Mouse (Mus musculus) retina, postnatal 1 day (tissue): ENCODE data around the gene Gm21985.

Source experiments
- DNase-seq: peaks from one replicate; pipeline ENCODE4 v3.0.0-alpha.2; 2012

Gene Gm21985

DNA sequence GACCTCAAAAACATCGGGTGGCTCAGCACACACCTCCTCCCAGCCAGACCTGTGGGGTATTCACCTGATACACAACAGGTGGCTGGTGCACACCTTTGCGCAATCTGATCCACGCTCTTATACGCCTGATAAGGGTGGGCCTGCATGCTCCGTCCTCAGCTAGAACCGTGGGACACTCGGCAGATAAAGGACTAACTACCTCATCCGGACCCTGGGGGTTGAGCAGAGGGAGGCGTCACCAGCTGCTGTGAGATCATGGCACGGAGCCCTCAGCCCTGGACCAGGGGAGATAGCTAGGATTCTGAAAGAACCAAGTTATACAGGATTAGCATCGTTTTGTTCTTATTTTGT lies at the start of gene Gm21985:
TSS of gene Gm21985 (plus strand) at position 73 of the 351 bp plus-strand sequence.
- DNase-seq: peak; percentile 71

DNA sequence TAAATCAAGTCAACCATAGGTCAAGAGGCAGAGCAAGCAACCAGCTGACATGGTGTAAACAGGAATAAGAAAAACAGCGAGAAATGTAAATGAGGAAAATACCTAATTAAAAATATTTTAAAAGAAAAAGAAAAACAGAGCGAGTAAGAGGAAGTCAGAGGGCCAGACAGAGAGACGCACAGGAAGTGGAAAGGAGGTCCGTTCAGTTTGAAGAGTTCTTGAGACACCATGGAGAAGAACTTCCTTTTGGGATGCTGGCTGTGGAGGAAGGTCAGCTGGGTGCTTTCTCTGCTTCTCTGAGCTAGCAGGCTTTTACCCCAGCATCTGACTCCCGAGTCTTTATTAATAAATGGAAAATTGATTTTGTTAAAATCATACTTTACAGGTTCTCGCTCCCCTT lies 48.5 kb upstream of the Gm21985 start:
- no peak for DNase-seq

DNA sequence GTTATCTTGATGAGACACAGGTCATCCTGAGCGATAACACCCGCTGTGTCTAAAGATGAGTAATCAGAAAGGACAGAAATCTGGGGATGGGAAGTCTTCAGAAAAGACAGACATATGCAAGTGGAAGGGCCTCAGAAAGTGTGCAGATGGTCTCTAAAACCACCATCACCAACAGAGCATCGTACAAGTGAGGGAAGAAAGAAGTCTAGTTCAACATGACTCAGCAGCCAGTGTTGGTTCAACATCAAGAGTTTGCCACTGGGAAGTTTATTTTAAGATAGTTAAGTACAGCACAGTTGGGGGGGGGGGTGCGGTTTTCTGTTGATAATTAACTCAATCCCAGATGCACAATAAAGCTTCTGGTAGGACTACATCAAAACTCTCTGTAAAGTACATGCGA lies 45.2 kb upstream of the Gm21985 start:
- DNase-seq: no peak

DNA sequence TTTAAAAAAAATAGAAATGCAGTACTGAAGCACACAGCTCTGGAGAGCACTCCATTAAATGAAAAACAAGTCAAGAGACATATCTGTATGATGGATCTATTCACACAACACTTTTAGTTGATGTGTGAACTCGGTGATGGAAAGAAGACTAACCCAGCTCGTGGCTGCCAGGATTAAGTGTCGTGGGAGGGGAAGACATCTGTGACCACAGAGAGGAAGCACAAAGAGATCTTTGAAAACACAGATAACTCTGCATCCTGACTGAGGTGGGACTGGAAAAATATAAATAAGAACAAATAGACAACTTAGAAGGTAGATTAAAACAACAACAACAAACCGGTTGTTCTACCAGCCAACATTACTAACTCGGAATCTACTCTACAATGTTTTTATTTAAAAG lies 43.5 kb upstream of the Gm21985 start:
- DNase-seq: no peak

DNA sequence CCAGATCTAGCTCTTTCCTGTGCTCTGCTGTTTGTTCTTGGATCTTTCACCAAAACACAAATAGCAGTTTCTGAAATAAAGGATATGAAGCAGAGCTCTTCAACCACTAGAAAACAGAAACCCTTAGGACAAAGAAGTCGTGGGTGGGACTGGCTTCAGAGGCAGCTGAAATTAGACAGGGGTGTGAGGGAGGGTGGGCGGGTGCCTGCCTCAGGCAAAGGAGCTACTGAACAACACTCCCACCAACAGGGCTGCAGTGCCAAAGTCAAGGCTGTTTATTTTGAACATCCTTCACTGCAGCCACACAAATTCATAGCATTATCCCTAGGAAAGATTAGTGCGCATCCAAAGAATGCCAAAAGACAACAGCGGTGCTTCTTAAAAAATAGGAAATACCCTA lies 41.8 kb upstream of the Gm21985 start:
- DNase-seq: no peak

DNA sequence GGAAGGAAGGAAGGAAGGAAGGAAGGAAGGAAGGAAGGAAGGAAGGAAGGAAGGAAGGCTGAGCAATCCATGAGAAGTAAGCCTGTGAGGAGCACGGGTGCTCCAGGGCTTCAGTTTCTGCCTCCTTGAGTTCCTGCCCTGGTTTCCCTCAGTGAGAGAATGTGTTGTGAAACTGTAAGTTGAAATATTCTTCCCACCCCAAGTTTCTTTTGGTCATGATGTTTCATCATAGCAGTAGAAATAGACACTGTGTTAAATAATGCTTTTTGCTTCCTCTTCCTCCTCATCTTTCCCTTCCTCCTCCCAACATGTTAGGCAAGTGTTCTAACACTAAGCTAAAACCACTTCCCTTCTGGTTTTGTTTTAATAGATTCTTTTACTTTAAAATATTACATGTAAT lies 33.5 kb upstream of the Gm21985 start:
- no peak for DNase-seq

DNA sequence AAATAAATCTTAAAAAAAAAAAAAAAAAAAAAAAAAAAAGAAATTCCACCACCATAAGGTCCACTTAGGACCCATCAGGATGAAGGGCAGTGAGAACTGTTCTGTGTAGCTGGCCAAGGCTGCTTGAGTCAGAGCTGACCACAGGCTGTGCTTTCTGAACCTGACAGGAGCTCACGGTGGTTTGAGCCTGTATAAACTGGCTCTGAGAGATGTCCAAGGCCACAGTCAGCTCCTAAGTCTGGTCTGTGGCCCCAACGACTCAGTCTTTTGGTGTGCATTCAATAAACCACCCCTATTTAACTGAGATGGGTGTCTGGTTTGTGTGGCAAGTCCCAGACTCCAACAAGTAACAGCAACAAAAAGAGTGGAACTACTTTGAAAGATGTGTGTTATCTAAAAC lies 29.5 kb upstream of the Gm21985 start:
- DNase-seq: no peak

DNA sequence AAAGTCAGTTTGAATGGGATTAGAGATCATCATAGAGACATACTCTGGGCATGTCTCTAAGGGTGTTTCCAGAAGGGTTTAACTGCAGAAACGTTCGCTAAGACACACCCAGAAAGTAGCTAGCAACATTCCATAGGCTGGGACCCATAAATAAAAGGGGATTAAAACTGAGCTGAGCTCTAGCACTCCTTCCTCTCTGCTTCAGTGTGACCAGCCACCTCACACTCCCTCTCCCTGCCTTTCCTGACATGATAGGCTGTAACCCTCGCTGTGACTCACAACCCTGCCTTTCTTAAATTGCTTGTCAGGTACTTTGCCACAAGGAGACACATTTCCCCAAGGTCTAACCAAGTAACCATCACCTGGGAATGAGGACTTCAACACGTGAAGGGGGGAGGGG lies 28.1 kb upstream of the Gm21985 start:
- DNase-seq: no peak

DNA sequence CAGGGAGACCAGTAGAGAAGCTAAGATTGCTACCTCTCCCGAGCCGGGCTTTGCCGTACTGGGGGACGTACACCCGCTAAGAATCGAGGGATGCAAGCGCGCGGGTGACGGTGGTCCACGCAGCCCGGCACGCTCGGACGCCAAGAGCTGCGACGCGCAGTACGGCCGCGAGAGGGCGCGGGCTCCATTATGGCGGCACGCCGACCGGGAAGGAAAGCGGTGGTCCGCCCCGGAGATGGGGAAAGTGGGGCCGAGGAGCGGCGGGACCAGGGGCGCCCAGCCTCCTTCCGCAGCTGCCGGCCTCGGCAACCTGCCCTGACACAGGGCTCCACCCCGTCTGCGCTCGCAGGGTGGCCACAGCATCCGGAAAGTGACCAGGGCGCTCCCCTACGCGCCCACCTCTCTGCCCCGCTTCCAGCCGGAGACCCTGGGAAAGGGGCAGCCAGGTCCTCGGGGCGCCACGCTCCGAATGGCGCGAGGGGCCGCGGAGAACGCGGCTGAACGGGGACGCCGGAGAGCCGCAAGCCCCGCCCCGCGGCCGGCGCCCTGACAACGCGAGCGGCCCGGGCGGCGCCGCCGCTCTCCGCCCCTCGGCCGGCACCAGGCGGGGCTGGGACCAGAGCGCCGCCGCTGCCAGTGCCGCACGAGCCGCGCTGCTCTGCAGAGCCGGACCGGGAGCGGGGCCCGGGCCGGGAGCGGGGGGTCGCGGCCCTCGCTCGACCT lies 26.7 kb upstream of the Gm21985 start, which contains the start of gene Lpcat4:
TSS of gene Lpcat4 (plus strand) at position 257 of the 723 bp plus-strand sequence.
- DNase-seq: peak; percentile 93

DNA sequence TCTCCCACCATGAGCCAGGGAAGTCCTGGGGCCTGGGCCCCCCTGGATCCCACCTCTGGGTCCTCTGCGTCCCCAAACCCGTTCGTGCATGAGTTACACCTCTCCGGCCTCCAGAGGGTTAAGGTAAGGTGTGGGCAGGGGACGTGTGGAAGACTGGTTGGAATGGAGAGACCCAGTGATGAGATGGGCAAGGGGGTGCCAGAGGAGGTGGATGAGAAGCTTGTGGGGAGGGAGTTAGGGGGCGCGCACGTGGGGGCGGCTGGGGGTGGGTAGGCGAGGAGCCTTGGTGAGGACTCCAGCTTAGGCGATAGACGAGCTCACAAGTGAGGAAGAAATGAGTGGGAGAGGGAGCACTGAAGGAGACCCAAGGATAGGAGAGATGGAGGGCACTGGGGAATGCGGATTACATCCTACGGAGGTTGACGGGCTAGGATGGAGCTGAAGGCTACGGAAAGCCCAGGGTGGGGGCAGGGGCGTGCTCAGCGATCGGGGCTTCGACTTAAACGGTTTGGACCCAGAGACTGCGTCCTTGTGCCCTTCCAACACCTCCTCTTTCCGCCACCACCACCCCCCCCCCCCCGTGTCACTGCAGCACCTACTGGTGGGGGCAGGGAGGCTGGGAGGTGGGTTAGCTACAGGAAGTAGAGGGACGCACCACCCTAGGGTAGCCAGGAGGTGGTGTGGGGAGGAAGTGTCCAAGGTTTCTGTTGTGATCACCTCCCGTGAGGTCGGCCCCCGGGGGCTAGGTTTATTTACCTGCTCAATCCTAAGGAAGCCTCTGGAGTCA lies 26.0 kb upstream of the Gm21985 start:
- DNase-seq: peak; percentile 62

DNA sequence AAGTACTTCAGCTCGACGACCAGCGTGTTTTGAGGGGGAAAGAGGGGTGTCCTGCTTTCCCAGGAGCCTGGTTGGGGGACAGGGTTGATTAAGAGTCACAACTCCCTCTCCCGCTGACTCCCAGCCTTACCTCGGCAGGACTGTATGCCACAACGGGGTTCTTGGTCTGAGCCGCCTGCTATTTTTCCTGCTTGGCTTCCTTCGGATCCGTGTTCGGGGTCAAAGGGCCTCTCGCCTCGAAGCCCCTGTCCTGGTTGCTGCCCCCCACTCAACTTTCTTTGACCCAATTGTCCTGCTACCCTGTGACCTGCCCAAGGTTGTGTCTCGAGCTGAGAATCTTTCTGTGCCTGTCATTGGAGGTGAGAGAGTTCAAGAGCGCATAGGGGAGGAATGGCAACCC lies 24.3 kb upstream of the Gm21985 start:
- DNase-seq: no peak

DNA sequence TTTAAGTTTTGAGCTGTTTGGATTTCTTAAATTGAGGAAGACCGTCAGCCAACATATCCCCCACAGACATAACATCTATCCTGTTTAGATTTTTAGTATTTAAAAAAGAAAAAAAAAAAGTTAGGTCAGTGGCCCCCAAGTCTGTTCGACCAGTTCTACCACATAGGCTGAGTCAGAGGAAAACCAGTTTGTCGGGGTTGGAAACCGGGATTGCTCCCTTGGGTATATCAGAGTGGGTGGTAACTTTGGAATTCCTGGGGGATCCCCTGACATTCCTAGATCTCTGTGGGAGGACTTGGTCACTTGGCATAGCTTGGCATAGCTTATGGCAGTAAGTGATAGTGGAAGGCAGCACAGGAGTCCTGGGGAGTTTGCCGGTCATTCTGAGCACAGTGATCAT lies 20.8 kb upstream of the Gm21985 start:
- DNase-seq: no peak

DNA sequence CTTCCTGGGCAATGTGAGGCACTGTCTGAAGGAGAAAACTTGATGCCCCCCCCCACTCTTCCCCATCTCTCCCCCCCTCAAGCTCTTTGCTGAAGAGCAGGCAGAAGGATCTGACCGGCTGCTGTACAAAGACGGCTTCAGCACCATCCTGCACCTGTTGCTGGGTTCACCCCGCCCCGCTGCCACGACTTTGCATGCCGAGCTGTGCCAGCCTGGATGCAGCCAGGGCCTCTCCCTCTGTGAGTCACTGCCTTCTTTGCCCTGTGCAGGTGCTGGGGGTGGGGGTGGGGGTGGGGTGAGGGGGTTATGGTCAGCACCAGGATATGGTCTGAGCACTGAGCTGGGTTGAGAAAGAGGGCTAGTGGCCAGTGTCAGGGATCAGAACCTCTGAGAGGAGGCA lies 19.9 kb upstream of the Gm21985 start:
- no peak for DNase-seq

DNA sequence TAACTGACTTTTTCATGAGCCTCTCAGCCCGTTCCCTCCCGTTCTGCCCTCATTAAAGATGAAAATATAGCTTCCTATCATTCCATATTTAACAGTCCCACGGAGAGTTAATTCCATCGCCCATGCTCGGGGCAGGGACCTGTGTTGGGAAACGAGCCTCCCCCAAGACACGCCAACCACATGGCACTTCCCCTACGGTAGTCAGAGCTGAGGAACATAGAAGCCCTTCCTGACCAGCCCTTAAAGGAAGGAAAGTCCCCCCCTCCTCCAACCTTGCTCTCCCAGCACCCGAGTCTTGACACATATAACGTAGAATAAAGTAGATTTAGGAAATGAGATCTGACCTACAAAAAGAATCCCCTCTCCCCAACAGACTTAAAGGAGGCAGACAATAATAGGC lies 18.8 kb upstream of the Gm21985 start:
- no peak for DNase-seq

DNA sequence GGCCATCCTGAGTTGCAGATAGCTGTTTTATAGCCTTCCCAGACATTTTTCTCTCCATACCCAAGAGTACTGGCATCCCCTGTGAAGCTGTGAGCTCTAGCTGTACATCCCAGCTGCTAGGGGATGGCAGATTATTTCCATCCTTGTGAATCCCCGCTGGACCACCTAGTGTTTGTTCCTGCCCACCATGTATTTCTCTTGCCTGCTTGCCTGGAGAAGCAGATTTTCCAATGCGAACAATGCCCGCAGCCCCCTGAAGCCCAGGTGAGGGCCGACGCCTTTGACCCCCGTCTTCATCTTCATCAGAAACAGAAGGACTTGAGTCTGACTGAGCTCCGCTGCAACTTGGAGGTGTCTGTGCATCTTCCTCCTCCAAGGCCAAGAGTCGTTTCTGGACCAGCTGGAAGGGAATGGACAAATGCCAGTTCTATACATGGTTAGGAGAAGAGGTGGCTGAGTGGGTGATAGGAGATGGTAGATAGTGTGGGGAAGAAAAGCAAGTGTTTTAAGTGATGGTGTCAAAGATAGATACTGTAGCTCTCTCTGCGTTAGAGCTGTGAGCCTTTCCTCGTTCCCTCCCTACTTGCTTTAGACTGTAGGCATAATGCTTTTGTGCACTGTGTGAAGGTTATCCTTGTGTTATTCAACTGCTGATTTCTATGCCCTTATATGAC lies 16.2 kb upstream of the Gm21985 start:
- no peak for DNase-seq

DNA sequence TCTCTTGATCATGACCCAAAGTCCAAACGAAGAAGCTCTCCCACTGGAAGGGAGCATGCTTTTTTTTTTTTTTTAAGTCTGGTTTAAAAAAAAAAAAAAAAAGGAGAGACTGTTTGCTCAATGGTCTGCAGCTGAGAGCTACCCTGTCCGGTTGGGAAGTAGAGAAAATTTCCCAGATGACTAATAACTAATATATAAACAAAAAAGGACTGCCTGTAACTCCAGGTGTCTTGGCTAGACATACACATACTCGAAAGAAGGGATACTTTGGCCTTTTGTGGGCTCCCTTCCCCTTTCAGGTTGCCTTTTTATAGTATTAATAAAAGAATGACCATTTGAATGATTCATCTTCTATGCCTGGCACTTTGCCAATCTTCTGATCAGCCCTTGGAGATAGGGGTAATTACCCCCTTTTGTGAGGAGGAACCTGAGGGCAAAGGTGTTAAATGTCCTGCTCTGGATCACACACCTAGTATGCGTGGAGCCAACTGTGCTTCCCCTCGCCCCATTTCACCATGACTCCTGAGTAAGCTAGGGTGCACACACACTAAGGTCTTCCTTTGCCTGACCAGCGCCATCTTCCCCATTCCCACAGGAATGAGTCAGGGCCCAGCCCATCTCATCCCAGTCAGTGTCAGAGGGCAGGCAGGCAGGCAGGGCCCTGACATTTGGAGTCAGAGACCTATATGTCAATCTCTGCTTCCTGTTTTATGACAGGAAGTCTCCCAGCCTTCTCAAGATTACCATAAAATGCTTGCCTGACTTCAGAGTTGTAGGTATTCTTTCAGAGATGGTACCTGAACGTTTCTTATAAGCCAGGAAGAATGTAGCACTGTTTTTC lies 11.2 kb upstream of the Gm21985 start:
- no peak for DNase-seq

DNA sequence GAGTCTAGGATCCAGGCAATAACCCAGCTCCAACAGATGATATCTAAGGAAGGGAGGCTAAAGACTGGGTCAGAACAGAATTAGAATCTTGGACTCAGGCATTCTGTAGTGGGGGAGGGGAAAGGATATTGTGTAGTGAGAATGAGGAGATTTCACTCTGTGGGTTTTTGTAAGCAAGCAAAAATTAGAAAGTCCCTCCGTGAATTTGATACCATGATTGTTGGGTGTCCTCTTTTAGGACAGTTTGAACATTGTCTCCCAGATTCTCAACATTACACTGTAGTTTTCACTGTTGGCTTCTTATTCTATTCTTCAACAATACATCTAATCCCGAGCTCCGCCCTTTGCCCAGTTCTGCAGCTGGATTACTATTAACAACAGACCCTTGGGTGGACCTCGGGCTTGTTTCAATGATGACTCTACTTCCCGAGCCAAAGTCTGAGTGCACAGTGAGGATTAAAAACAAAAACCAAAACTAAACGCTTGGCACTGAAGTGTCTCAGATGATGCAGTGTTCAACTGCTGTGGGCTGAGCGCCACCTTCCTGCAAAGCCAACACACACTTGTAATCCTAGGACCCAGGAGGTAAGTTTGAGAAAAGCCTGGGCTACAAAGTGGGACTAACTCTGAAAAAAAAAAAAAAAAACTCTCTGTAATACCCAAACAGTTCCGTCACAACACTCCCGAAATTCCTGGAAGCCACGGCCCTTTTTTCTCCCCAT lies 6.7 kb upstream of the Gm21985 start, which contains the start of gene Nutm1:
TSS of gene Nutm1 (minus strand) at position 51 of the 722 bp plus-strand sequence.
- no peak for DNase-seq

DNA sequence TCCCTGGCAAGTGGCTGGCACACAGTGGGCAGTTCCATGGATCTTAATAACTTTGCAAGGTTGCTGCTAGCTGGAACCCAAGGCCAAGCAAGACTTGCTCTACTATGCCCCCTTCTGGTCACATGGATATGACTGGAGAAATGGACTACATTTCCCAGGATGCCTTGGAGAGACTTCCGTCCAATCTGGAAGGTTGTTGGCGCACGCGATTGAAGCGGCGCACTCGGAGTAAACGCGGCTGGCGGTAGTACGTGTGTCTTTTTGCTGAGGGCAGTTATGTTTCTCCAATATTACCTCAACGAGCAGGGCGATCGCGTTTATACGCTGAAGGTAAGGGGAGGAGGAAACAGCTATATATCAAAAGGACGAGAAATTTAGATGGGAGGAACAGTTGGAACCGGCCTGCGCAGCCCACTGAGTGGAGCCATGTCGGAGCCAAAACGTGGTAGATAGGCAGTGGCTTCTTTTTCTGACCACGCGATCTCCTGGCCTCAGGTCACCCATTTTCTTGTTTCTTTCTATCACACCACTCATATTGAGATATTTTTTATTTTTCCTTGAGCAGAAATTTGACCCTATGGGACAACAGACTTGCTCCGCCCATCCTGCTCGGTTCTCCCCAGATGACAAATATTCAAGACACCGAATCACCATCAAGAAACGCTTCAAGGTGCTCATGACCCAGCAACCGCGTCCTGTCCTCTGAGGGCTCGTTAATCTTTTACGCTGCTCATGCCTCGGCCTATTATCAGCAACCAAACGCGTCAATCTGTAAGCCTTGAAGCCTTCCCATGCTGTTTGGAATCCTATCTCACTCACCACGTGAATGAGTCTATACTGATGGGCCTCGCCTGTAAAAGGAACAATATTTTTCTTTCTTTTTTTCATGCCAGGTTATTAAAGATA lies 4.1 kb upstream of the Gm21985 start, which contains the start of gene Nop10:
TSS of gene Nop10 (plus strand) at position 179 of the 906 bp plus-strand sequence.
- DNase-seq: peak; percentile 95

DNA sequence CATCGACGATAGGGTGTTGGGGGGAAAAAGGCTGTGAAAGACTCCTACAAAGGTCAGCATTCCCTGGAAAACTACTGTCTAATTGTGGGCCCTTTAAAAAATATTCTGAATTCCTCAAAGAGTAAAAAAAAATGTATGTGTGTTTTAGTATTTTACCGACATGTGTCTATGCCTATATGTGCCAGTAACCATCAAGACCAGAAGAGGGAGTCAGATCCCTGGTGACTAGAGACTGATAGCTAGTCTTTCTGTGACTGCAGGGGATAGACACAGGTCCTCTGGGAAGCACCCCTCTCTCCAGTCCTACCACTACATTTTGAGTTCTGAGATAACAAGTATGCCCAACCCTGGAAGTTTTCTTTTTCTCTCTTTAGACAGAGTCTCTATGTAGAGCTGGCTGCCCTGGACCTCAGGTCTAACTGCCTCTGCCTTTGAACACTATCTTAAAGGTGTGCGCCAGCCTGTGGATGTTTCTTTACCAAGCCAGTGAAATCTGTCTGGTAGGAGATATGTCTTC lies 3.3 kb upstream of the Gm21985 start:
- no peak for DNase-seq

DNA sequence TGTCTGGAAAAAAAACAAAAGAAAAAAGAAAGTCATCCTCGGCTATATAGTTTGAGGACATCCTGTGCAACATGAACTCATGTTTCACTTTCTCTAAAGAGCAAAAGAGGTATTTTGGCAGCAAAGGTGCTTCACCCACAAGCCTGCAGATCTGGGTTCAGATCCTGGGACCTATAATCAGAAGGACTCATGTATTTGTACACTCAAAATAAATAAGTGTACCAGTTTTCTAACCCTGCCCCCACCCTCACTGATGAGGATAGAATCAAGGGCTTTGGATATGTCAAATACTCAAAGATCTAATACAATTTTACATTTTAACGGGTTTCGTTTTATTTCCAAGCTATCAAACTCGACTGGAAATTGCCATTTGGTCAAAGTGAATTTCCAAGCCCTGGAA lies 1.8 kb upstream of the Gm21985 start:
- DNase-seq: no peak
